Mouse (Mus musculus) olfactory bulb, adult 2 months (tissue): ENCODE measurements around the gene Cldn4. TPM values are rescaled to one million over a fixed set of nuclear protein-coding genes. Genes with fewer than 3 reads are reported as not detected.
"Not testable (repeated sequence)": the region's sequence is repeated elsewhere in the genome, so short reads cannot be mapped to it uniquely, and the experiment has no call there.

Source experiments
- H3K27ac ChIP-seq: fragments of 200-500 bp; 2 replicates; pipeline ENCODE4 v1.5.1; 2012; ENCODE audit warnings: low read depth, low read length; ENCODE audit not compliant: insufficient read depth
- H3K4me1 ChIP-seq: fragments of 200-500 bp; 2 replicates; pipeline ENCODE4 v1.6.1; 2012; ENCODE audit warnings: low read length; ENCODE audit not compliant: control insufficient read depth, insufficient read depth
- H3K4me3 ChIP-seq: fragments of 200-500 bp; 2 replicates; pipeline ENCODE4 v1.5.1; 2012; ENCODE audit warnings: mild to moderate bottlenecking, low read depth, low read length, moderate library complexity; ENCODE audit not compliant: insufficient read depth
- CTCF ChIP-seq: fragments of 200-500 bp; IDR thresholded peaks from 2 replicates; pipeline ENCODE4 v1.5.1; 2012; ENCODE audit warnings: low read depth, mild to moderate bottlenecking, low read length, moderate library complexity; ENCODE audit not compliant: insufficient read depth
- POLR2A ChIP-seq: fragments of 200-500 bp; IDR thresholded peaks from 2 replicates; pipeline ENCODE4 v1.6.1; 2012; ENCODE audit warnings: mild to moderate bottlenecking, low read depth, low read length, moderate library complexity; ENCODE audit not compliant: insufficient read depth
- WGBS: fragments of 180-500 bp; shearing (Covaris S2); methylation state at CpG from one replicate; pipeline ENCODE4 v1.1.7; 2018; 5-methylcytosine and 5-hydroxymethylcytosine counted together
- polyA plus RNA-seq: library from polyadenylated mRNA; stranded (reverse); fragments of >200 nt; gene quantifications from 2 replicates; pipeline ENCODE4 v1.2.4, GENCODE M21; 2012; ENCODE audit warnings: low replicate concordance; ENCODE audit not compliant: missing spikeins, insufficient read depth, insufficient read length

The Cldn4 gene
- polyA plus RNA-seq, 1 experiment: not detected

DNA sequence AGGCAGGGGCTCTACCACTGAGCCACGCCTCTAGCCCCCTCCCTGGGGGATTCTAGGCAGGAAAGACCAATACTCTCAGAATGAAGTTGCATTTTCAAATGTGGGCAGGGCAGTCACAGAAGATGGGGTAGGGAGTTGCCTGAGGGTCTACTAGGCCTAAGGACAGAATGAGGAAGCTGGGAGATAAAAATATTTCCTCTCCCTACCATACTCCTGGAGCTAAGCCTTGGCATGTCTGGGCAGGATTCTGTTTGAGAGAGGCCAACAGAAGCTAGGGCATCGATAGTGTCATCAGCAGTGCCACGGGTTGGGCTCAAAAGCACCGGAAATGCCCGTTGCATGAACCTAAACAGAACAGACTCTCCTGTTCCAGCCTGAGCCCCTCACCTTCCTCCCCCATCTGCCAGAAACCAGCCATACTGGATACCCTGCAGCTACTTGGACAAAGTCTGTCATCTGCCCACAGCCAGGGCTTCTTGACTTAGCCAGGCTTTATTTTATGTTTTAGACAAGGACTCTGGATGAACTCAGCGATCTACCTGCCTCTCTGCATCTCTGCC is 10.0 kb downstream of the Cldn4 start:
- H3K27ac ChIP-seq: no peak overlapping the region
- WGBS: 87% methylated on average over 6 of the region's 6 CpGs
- no peak overlapping the region for H3K4me3 ChIP-seq
- TF ChIP-seq CTCF: no peak
- no peak for TF ChIP-seq POLR2A
- 0 out of 2 replicates have a peak, but pooled peaks cover 6% of the 10 kb centered on the region for H3K4me1 ChIP-seq

DNA sequence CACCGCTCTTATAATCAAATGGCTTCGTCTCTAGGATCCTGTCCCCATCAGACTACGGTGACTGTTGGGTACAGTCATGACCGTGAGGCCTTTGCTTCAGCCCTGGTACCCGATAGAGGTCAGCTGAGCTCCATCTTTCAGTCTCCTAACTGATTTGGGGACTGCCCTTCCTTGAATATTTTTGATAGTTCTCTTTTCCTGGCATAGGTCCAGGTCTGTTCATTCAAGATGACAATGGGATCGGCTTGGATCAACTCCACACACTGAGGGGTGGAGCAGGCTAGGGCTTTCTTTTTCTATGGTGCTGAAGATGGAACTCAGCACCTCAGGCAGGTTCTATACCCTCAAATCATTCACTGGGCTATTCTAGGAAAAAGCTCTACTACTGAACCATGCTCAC is 10.7 kb downstream of the Cldn4 start:
- no peak overlapping the region for H3K4me3 ChIP-seq
- no peak overlapping the region for H3K27ac ChIP-seq
- H3K4me1 ChIP-seq: 0 out of 2 replicates have a peak, but pooled peaks cover 6% of the 10 kb centered on the region
- TF ChIP-seq POLR2A (no peak), CTCF (no peak)
- WGBS: 92% methylated on average over 6 of the region's 6 CpGs

DNA sequence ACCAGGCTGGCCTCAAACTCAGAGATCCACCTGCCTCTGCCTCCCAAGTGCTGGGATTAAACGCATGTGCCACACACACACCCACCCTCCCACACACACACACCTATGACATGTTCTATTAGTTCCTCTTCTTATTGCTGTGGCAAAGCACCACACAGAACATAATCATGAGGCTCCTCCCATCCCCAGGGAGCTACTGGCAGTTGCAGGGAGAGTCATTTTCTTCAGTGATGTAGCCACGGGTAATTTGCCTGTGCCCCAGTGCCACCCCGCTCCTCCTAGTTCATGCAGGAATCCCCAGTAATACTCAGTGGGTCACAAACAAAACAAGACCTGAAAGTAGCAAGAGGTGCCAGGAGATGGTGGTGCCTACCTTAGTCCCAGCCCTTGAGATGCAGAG is 12.1 kb downstream of the Cldn4 start:
- 91% methylated on average over 3 of the region's 3 CpGs for WGBS
- TF ChIP-seq CTCF: no peak
- no peak for TF ChIP-seq POLR2A
- Histone ChIP-seq H3K27ac (no peak overlapping the region), H3K4me1 (0 out of 2 replicates have a peak, but pooled peaks cover 6% of the 10 kb centered on the region), H3K4me3 (no peak overlapping the region)

DNA sequence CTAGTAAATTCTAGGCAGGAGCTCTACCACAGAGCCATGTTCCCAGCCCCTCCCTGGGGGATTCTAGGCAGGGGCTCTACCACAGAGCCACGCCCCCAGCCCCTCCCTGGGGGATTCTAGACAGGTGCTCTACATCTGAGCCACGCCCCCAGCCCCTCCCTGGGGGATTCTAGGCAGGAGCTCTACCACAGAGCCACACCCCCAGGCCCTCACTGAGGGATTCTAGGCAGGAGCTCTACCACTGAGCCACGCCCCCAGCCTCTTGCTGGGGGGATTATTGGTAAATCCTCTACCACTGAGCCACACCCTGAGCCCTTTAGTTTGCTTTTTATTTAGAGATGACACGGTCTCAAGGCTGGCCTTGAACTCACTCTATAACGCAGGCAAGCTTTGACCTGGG is 13.0 kb downstream of the Cldn4 start:
- H3K4me1 ChIP-seq, H3K4me3 ChIP-seq, H3K27ac ChIP-seq: not testable (repeated sequence)
- WGBS: 93% methylated on average over 5 of the region's 5 CpGs

DNA sequence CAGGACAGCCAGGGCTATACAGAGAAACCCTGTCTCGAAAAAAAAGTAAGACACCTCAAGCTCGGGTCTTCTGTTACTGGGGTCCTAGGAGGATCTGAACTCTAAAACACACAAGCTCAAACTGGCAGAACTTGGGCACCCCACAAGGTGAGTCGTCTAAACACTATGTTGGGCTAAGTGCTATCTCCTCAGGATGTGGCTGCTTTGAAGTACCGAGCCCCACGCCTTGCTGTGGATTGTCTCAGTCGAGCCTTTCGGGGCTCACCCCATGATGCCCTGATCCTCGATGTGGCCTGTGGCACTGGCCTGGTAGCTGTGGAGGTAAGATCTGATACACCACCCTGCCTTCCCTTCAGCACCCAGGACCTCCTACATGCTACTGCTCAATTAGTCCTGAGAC is 13.5 kb downstream of the Cldn4 start:
- 93% methylated on average over 8 of the region's 8 CpGs for WGBS
- no peak overlapping the region for H3K27ac ChIP-seq
- H3K4me3 ChIP-seq: no peak overlapping the region
- TF ChIP-seq CTCF (no peak), POLR2A (no peak)
- 0 out of 2 replicates have a peak, but pooled peaks cover 6% of the 10 kb centered on the region for H3K4me1 ChIP-seq

DNA sequence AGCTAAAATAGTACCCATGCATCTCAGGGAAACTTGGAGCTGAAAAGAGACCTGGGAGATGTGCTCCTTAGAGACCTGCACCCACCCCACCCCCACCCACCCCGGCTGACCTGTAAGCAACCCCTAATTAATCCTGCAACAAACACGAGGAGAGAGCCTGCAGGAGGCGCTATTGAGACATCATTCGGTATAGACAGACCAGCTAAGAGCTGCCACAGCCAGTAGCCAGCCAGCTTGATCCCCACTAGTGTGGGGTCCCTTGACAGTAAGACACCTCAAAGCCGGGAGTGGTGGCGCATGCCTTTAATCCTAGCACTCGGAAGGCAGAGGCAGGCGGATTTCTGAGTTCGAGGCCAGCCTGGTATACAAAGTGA is 13.8 kb downstream of the Cldn4 start:
- Histone ChIP-seq H3K4me1 (0 out of 2 replicates have a peak, but pooled peaks cover 6% of the 10 kb centered on the region), H3K27ac (no peak overlapping the region), H3K4me3 (peak overlapping the region; percentile 56; the same call in 1 of the 2 replicates)
- 45% methylated on average over 9 of the region's 9 CpGs for WGBS
- TF ChIP-seq POLR2A (no peak), CTCF (no peak)

DNA sequence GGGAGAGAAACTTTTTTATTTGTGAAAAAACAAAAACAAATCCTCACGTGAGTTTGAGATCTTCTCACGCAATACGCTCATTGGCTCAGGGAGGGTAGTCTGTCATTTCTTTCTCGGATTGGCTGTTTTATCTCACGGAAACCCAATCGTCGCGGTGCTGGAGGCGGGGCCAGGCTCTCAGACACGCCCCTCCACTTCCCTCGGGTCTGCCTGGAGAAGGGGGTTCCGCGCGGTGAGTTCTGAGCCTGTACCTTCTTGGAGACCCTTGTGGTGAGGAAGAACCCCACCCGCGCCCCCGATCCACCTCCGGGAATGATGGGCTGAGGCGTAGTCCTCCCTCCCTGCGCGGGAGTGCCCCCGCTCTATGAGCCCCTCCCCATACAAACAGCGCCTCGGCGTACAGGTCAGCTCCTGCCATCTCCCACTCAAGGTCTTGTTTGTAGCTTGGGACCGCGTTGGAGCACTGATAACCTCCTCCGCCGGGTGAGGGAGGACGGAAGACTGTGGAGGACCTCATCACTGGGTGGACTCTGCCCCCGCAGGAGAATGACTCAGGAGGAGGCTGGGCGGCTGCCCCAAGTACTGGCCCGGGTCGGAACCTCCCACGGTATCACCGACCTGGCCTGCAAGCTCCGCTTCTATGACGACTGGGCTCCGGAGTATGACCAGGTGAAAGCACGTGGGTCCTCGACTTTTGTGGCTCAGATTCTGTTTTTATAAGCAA is 14.4 kb downstream of the Cldn4 start, which contains the start of gene Mettl27:
Gene Mettl27, plus strand, starts transcription at position 190 of the 724 bp plus-strand sequence.
- Histone ChIP-seq H3K27ac (no peak within 1 kb of the TSS), H3K4me3 (peak within 1 kb of the TSS; percentile 56), H3K4me1 (0 out of 2 replicates have a peak, but pooled peaks cover 6% of the 10 kb centered on the region)
- TF ChIP-seq CTCF: no peak
- under 1% methylated on average over 41 of the region's 41 CpGs for WGBS

DNA sequence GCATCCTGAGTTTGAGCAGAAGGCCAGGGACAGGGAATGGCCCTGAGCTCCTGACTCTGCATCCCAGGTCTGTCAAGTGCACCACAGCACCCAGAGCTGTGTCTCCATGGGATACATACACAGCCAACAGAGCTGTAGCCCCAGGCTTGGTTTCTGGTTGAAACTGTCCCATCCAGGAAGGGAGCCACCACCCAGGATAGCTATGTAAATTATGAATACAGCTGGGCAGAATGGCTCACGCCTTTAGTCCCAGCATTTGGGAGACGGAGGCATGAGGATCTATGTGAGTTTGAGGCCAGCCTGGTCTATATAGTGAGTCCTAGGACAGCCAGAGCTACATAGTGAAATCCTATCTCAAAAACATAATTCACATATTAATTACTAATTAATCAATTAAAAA is 16.7 kb downstream of the Cldn4 start:
- H3K27ac ChIP-seq: no peak overlapping the region
- 0 out of 2 replicates have a peak, but pooled peaks cover 6% of the 10 kb centered on the region for H3K4me1 ChIP-seq
- TF ChIP-seq POLR2A: no peak
- 95% methylated on average over 2 of the region's 2 CpGs for WGBS
- no peak overlapping the region for H3K4me3 ChIP-seq

DNA sequence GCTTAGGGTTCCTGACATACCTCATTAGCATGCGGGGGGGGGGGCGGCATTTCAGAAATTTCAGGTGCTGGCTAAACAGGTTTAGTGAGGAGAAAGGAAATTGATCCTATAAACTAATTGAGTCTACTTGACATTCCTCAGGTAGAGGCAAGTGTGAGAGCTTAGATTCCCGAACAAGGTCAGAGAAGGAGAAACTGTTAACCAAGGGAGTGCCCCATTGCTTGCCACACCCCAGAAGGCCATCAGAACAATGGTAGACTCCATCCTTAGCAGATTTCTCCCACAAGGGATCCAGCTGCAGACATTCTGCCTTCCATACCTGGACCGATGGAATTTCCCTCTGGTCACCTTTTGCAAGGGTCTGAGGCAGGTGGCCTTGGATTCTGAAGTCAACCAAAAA is 20.0 kb downstream of the Cldn4 start:
- Histone ChIP-seq H3K27ac (no peak overlapping the region), H3K4me3 (no peak overlapping the region), H3K4me1 (no peaks in the 10 kb centered on the region)
- no peak for TF ChIP-seq POLR2A
- no peak for TF ChIP-seq CTCF
- WGBS: 75% methylated on average over 4 of the region's 4 CpGs
